Mouse (Mus musculus) ES-CJ7 (cell line): ENCODE data around the gene Ints13.

Experiments used
- DNase-seq: peaks from one replicate; pipeline ENCODE4 v3.0.0; 2011; ENCODE audit warnings: low read depth, low spot score

Gene Ints13

DNA sequence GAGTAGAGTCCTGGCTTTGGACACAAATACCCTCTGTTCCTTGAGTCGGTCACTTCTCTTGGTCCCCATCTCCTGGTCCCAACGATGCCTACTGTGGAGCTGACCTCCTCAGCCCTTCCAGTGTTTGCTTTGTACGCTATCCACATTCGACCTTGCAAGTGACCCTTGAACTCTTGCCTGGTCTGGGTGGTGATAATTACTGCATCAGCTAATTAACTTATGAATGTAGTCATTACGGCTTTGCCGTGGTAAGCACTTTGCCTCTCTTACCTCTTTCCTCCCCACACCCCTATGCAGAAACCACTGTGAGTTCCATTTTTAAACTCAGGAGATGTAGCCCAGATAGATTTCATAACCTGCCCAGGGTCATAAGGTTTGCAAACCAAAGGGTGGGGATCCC is 77.4 kb downstream of the Ints13 start:
- DNase-seq, result no peak
